Mouse (Mus musculus) limb, embryonic 15.5 days (tissue): ENCODE results near the gene Zfp281. TPM values are rescaled to one million over a fixed set of nuclear protein-coding genes. Genes with fewer than 3 reads are reported as not detected.
A peak's percentile ranks its signal among the peaks of the same experiment; 100 is the strongest.

Experiments used
- ATAC-seq: fragments of 200-750 bp; cut with Nextera tagmentation; 2 replicates; pipeline ENCODE4 v1.8.0; 2017; ENCODE audit warnings: low read depth, moderate TSS enrichment; ENCODE audit not compliant: insufficient number of reproducible peaks, low FRiP score, low TSS enrichment
- H3K27ac ChIP-seq: fragments of 300-500 bp; sonication (generic); 2 replicates; pipeline ENCODE4 v1.5.1; 2015; ENCODE audit warnings: moderate library complexity, mild to moderate bottlenecking, inconsistent platforms
- H3K27me3 ChIP-seq: fragments of 300-500 bp; sonication (generic); 2 replicates; pipeline ENCODE4 v1.6.1; 2015; ENCODE audit warnings: inconsistent platforms
- H3K36me3 ChIP-seq: fragments of 300-500 bp; sonication (generic); 2 replicates; pipeline ENCODE4 v1.6.1; 2015; ENCODE audit warnings: inconsistent platforms
- H3K4me1 ChIP-seq: fragments of 300-500 bp; sonication (generic); 2 replicates; pipeline ENCODE4 v1.6.1; 2015; ENCODE audit warnings: inconsistent platforms
- H3K4me2 ChIP-seq: fragments of 300-500 bp; sonication (generic); 2 replicates; pipeline ENCODE4 v1.6.1; 2015; ENCODE audit warnings: mild to moderate bottlenecking, inconsistent platforms
- H3K4me3 ChIP-seq: fragments of 300-500 bp; sonication (generic); 2 replicates; pipeline ENCODE4 v1.5.1; 2015; ENCODE audit warnings: mild to moderate bottlenecking, inconsistent platforms
- H3K9ac ChIP-seq: fragments of 300-500 bp; sonication (generic); 2 replicates; pipeline ENCODE4 v1.6.1; 2015; ENCODE audit warnings: inconsistent platforms
- H3K9me3 ChIP-seq: fragments of 300-500 bp; sonication (generic); 2 replicates; pipeline ENCODE4 v1.6.1; 2016; ENCODE audit warnings: inconsistent platforms
- WGBS: fragments of 180-500 bp; shearing (Covaris S2); methylation state at CpG from one replicate; pipeline ENCODE4 v1.1.7; 2015; 5-methylcytosine and 5-hydroxymethylcytosine counted together
- polyA plus RNA-seq: library from polyadenylated mRNA; unstranded; fragments of >200 nt; fragmentation: Nextera tagmentation; extraction: Ambion mirVana; gene quantifications from 2 replicates; pipeline ENCODE4 v1.2.1, GENCODE M21; 2015

The Zfp281 gene
- polyA plus RNA-seq, 1 experiment from 2014 or later = 17.3 TPM

- no peak for ATAC-seq
- peak overlapping the region; percentile 33 for H3K27ac ChIP-seq
- no peak overlapping the region for H3K9ac ChIP-seq
- H3K4me1 ChIP-seq = peaks cover 11% of the 10 kb centered on the region
- 48% methylated on average over 10 of the region's 10 CpGs for WGBS
- H3K9me3 ChIP-seq = no peaks in the 10 kb centered on the region
- no peak overlapping the region for H3K4me3 ChIP-seq
- no peaks in the 10 kb centered on the region for H3K36me3 ChIP-seq
- no peak overlapping the region for H3K4me2 ChIP-seq
- H3K27me3 ChIP-seq = no peaks in the 10 kb centered on the region
Measured at GRCm38 (mm10) chr1:136661939-136662563, 37.4 kb downstream of the Zfp281 start.

- H3K27me3 ChIP-seq = no peaks in the 10 kb centered on the region
Measured at GRCm38 (mm10) chr1:136664921-136665582, 40.4 kb downstream of the Zfp281 start.

GRCm38 (mm10) chr1:136666513-136666912 is 41.8 kb downstream of the Zfp281 start:
- 67% methylated on average over 2 of the region's 2 CpGs for WGBS
- Histone ChIP-seq H3K27me3 (no peaks in the 10 kb centered on the region), H3K4me1 (peaks cover 17% of the 10 kb centered on the region), H3K4me3 (no peak overlapping the region), H3K4me2 (no peak overlapping the region), H3K27ac (no peak overlapping the region), H3K36me3 (no peaks in the 10 kb centered on the region), H3K9me3 (no peaks in the 10 kb centered on the region), H3K9ac (no peak overlapping the region)
- no peak for ATAC-seq

More at GRCm38 (mm10) chr1:136664921-136665582, 40.4 kb downstream of the Zfp281 start:
- Histone ChIP-seq H3K4me2 (no peak overlapping the region), H3K4me1 (peaks cover 11% of the 10 kb centered on the region), H3K4me3 (no peak overlapping the region), H3K9ac (no peak overlapping the region), H3K27ac (no peak overlapping the region), H3K36me3 (no peaks in the 10 kb centered on the region), H3K9me3 (no peaks in the 10 kb centered on the region)
- no peak for ATAC-seq
- WGBS = 41% methylated on average over 6 of the region's 6 CpGs

- Histone ChIP-seq H3K27ac (no peak overlapping the region), H3K36me3 (no peaks in the 10 kb centered on the region), H3K4me1 (peaks cover 16% of the 10 kb centered on the region), H3K9ac (no peak overlapping the region), H3K4me3 (no peak overlapping the region), H3K9me3 (no peaks in the 10 kb centered on the region), H3K27me3 (no peaks in the 10 kb centered on the region), H3K4me2 (no peak overlapping the region)
- 35% methylated on average over 7 of the region's 7 CpGs for WGBS
- no peak for ATAC-seq
Measured at GRCm38 (mm10) chr1:136669926-136670325, 45.2 kb downstream of the Zfp281 start.

- Histone ChIP-seq H3K9me3 (no peaks in the 10 kb centered on the region), H3K9ac (no peak overlapping the region), H3K4me1 (peaks cover 18% of the 10 kb centered on the region; the same call in 1 of the 2 replicates), H3K27me3 (no peaks in the 10 kb centered on the region), H3K4me2 (no peak overlapping the region), H3K36me3 (no peaks in the 10 kb centered on the region), H3K27ac (no peak overlapping the region), H3K4me3 (no peak overlapping the region)
- no peak for ATAC-seq
- WGBS = 31% methylated on average over 16 of the region's 16 CpGs
Measured at GRCm38 (mm10) chr1:136670421-136670820, 45.7 kb downstream of the Zfp281 start.

- WGBS = 84% methylated on average over 12 of the region's 12 CpGs
- Histone ChIP-seq H3K9me3 (no peaks in the 10 kb centered on the region), H3K9ac (no peak overlapping the region), H3K27me3 (no peaks in the 10 kb centered on the region), H3K4me3 (no peak overlapping the region), H3K4me2 (no peak overlapping the region), H3K36me3 (no peaks in the 10 kb centered on the region), H3K27ac (no peak overlapping the region), H3K4me1 (peaks cover 18% of the 10 kb centered on the region; the same call in 1 of the 2 replicates)
- ATAC-seq = no peak
Measured at GRCm38 (mm10) chr1:136671767-136672434, 47.2 kb downstream of the Zfp281 start.

GRCm38 (mm10) chr1:136672564-136672963 is 47.9 kb downstream of the Zfp281 start:
- no peak for ATAC-seq
- Histone ChIP-seq H3K27me3 (no peaks in the 10 kb centered on the region), H3K4me1 (peaks cover 22% of the 10 kb centered on the region; the same call in 1 of the 2 replicates), H3K4me3 (no peak overlapping the region), H3K4me2 (no peak overlapping the region), H3K27ac (no peak overlapping the region), H3K36me3 (no peaks in the 10 kb centered on the region), H3K9ac (no peak overlapping the region), H3K9me3 (no peaks in the 10 kb centered on the region)
- WGBS = 79% methylated on average over 6 of the region's 6 CpGs

GRCm38 (mm10) chr1:136673293-136673692 is 48.6 kb downstream of the Zfp281 start:
- H3K9ac ChIP-seq = no peak overlapping the region
- H3K27me3 ChIP-seq = no peaks in the 10 kb centered on the region
- peaks cover 22% of the 10 kb centered on the region; the same call in 1 of the 2 replicates for H3K4me1 ChIP-seq
- ATAC-seq = no peak
- no peak overlapping the region for H3K4me3 ChIP-seq
- no peak overlapping the region for H3K27ac ChIP-seq
- no peaks in the 10 kb centered on the region for H3K36me3 ChIP-seq
- no peak overlapping the region for H3K4me2 ChIP-seq
- WGBS = 63% methylated on average over 4 of the region's 4 CpGs
- no peaks in the 10 kb centered on the region for H3K9me3 ChIP-seq

- WGBS = 35% methylated on average over 25 of the region's 25 CpGs
- Histone ChIP-seq H3K4me1 (peaks cover 22% of the 10 kb centered on the region; the same call in 1 of the 2 replicates), H3K27me3 (no peaks in the 10 kb centered on the region), H3K9ac (no peak overlapping the region), H3K9me3 (no peaks in the 10 kb centered on the region), H3K27ac (no peak overlapping the region), H3K4me2 (no peak overlapping the region), H3K4me3 (no peak overlapping the region), H3K36me3 (no peaks in the 10 kb centered on the region)
- ATAC-seq = no peak
Measured at GRCm38 (mm10) chr1:136674548-136675455, 50.1 kb downstream of the Zfp281 start.

- WGBS = 85% methylated on average over 16 of the region's 16 CpGs
- Histone ChIP-seq H3K9me3 (no peaks in the 10 kb centered on the region), H3K4me2 (no peak overlapping the region), H3K9ac (no peak overlapping the region), H3K36me3 (no peaks in the 10 kb centered on the region), H3K4me1 (peaks cover 15% of the 10 kb centered on the region; the same call in 1 of the 2 replicates), H3K27me3 (no peaks in the 10 kb centered on the region), H3K27ac (no peak overlapping the region), H3K4me3 (no peak overlapping the region)
- no peak for ATAC-seq
Measured at GRCm38 (mm10) chr1:136675736-136676444, 51.2 kb downstream of the Zfp281 start.

- 87% methylated on average over 6 of the region's 6 CpGs for WGBS
Measured at GRCm38 (mm10) chr1:136676445-136676755, 51.7 kb downstream of the Zfp281 start.

More at GRCm38 (mm10) chr1:136676445-136676755, 51.7 kb downstream of the Zfp281 start:
- H3K27ac ChIP-seq = no peak overlapping the region
- no peak for ATAC-seq
- no peaks in the 10 kb centered on the region for H3K27me3 ChIP-seq
- H3K4me2 ChIP-seq = no peak overlapping the region
- H3K9me3 ChIP-seq = no peaks in the 10 kb centered on the region
- no peak overlapping the region for H3K9ac ChIP-seq
- H3K4me3 ChIP-seq = no peak overlapping the region
- H3K36me3 ChIP-seq = no peaks in the 10 kb centered on the region
- H3K4me1 ChIP-seq = peaks cover 14% of the 10 kb centered on the region; the same call in 1 of the 2 replicates
